Mouse (Mus musculus) urinary bladder, adult 2 months (tissue): Measurements from ENCODE around the gene Zmym1. TPM values are rescaled to one million over a fixed set of nuclear protein-coding genes. Genes with fewer than 3 reads are reported as not detected.
"Not testable (repeated sequence)": the region's sequence is repeated elsewhere in the genome, so short reads cannot be mapped to it uniquely, and the experiment has no call there.

Experiments used
- DNase-seq: peaks from one replicate; pipeline ENCODE4 v3.0.0; 2022; ENCODE audit warnings: low spot score
- polyA plus RNA-seq: library from polyadenylated mRNA; depleted of rRNA; stranded (reverse); fragments of >200 nt; gene quantifications from 2 replicates; pipeline ENCODE4 v1.2.3, GENCODE M21; 2012; rRNA removed

Gene Zmym1
- polyA plus RNA-seq, 1 experiment, result 4.9 TPM

- DNase-seq, result no peak
These were observed 33.4 kb downstream of the Zmym1 start for GRCm38 (mm10) chr4:127027228-127028190.

DNA sequence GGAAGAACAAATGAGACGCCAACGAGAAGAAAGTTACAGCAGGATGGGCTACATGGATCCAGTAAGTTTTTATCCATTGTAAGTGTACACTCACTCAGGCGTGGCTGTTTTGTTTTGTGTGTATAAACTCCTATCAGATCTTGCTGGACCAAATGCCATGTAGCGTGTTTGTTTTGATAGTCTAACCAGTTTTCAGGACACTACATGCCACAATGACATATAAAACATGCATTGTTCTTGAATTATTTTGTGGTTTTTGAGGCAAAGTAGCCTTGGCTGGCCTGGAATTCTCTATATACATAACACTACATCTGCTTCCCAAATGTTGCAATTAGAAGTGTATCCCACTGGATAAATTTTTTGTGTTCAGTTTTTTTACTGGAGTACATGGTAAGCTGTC, 34.1 kb downstream of the Zmym1 start:
- DNase-seq, result no peak

DNA sequence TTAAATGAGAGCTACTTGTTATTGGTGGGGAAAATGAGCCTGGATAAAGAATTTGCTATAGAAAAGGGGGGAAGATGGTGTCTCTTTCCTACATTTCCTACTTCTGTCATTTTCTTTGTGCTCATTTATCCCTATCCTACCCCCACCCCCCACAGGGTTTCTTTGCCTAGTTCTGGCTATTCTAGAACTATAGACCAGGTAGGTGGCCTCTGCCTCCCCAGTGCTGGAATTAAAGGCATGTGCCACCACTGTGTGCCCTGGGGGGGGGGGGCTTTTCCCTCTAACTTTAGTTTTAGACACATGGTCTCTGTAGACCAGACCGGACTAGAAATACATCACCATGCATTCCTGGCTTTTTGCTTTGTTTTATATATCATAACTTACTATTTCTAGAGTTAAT, 36.7 kb downstream of the Zmym1 start:
- DNase-seq, result no peak

GRCm38 (mm10) chr4:127023201-127023600, 37.8 kb downstream of the Zmym1 start:
- DNase-seq, result no peak

DNA sequence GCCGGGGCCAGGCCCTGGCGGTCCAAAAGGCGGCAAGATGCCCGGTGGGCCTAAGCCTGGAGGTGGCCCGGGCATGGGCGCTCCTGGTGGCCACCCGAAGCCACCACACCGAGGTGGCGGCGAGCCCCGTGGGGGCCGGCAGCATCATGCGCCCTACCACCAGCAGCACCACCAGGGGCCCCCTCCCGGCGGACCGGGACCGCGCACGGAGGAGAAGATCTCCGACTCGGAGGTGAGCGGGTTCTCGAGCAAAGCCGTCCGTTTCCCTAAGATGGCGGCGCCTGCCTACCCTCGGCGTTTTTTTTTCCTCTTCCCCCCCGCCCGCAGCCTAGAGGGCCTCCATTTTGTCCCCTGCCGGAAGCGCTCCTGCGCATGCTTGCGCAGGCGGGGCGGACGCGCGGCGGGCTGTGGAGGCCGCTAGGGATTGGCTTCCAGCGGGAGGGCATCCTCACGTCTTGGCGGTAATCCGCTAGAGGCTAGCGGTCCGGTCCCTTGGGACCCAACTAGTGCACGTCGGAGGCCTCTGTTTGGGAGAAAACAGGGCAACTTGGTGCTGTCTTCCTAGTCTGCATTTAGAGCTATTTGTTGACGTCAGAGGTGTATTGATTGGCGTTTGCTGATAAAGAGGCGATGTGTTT, 38.8 kb downstream of the Zmym1 start:
- DNase-seq, result peak; percentile 78

DNA sequence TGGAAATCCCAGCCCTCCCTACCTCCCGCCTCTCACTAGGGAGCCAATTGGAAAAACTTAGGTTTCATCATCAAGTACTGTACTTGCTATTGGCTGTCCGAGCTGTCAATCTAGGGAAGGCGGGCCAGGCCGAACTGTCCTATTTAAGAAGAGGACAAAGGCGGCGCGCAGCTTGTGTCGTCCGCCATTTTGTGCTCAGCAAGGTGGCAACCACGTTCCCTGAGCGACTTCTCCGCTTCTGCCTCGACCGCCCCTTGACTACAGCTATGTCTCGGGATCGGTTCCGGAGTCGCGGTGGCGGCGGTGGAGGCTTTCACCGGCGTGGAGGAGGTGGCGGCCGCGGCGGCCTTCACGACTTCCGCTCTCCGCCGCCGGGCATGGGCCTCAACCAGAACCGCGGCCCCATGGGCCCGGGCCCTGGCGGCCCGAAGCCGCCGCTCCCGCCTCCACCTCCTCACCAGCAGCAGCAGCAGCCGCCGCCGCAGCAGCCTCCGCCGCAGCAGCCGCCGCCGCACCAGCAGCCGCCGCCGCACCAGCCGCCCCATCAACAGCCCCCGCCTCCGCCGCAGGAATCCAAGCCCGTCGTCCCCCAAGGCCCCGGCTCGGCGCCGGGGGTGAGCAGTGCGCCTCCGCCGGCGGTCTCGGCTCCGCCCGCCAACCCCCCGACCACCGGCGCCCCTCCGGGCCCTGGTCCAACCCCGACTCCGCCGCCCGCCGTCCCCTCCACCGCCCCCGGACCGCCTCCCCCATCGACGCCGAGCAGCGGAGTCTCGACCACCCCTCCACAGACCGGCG, 39.6 kb downstream of the Zmym1 start, which contains the start of gene Sfpq:
Gene Sfpq (plus strand): TSS at position 174 of the 795 bp plus-strand sequence.
- peak; percentile 96 for DNase-seq

DNA sequence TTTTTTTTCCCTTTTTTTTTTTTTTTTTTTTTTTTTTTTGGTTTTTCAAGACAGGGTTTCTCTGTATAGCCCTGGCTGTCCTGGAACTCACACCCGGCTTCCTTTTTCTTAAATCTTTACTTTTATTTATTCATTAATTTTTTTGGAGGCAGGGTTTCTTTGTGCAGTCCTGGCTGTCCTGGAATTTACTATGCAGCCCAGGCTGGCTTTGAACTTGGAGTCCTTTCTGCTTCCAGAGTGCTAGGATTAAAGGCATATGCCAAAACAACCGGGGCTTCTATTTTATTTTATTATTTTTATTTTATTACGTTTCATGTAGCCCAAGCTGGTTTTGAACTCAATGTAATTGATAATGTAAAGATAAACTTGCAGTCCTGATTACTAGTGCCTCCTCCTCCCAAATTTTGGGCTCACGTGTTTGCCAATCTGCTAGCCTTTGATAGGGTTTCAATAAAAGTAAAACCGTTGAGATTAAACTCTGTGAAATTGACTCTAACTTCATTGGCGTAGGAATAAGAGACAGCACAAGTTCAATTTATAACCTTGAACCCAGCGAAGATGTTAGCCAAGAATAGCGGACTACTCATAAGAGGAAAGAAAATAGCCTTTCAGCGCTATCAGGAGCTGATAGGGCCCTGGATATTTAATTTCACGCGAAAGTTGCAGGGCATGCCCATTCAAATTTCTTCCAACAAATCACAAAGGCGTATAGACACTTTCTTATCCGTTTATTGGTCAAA, 40.4 kb downstream of the Zmym1 start:
- DNase-seq, result no peak

DNA sequence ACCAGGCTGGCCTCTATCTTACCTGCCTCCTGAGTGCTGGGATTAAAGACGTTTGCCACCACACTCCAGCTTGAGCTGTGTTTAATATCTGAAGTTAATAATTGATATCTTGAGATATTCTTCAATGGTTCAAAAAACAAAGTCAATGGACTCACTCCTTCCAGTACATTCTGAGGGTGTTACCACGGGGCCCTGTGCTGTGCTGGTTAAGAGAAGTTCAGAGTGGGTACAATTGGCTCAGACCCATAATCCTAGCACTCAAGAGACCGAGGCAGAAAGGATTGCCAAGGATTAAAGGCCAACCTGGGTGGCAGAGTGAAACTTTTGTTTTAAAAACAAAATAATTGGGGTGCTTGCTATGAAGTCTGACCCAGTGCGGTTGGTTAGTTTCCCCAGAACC, 44.6 kb downstream of the Zmym1 start:
- DNase-seq, result no peak

- DNase-seq, result peak; percentile 39
These were observed 45.5 kb downstream of the Zmym1 start for GRCm38 (mm10) chr4:127015294-127015993.

GRCm38 (mm10) chr4:127005113-127005936, 55.6 kb downstream of the Zmym1 start:
- no peak for DNase-seq

DNA sequence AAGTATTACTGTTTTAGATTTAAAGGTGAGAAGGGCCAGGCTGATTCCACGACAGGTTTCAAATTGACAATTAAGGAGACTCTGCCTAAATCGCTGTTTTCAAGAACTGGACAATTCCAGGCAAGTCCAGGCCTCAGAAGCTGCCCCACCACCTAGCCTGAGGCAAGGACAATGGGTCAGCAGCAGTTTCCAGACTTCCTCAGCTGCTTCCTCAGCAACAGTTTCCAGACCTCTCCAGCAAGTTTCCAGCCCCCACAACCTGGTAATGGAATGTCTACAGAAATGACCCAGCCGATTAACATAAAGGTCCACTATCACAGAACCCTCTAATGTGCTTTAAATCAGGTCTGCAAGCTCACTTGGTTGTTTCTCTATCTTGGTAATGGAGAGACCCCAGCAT, 56.6 kb downstream of the Zmym1 start:
- no peak for DNase-seq

DNA sequence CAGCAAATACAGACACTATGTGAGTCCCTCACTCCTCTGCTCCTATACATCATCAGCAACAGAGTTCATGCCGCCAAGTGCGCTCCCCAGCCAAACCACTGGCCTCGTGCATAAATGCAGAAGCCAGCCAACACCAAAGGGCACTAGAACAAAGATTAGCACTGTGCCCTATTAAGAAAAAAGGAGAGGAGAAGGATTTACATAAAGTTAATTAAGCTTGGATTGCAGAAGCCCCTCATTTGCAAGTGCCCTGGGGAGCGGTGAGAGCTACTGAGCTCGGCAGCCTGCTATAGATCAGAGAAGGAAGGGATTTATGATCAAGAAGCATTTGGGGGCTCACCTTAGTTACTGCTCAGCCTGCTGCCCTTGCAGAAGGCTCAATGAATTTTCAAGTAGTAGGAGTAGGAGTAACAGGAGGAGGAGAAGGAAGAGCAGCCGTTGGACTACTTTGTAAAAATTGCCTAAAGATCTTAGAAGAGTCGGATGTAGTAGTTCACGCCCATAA, 60.3 kb downstream of the Zmym1 start:
- no peak for DNase-seq

GRCm38 (mm10) chr4:126999372-126999771, 61.6 kb downstream of the Zmym1 start:
- DNase-seq, result not testable (repeated sequence)

Other genes starting within 250 kb of the Zmym1 start
- gene Zmym4, start 93.0 kb downstream of the Zmym1 start, polyA plus RNA-seq, result 12.3 and 15.3 TPM in 2 replicates
- 52.3 and 88.8 TPM in 2 replicates for gene Sfpq, start 39.8 kb downstream of the Zmym1 start, polyA plus RNA-seq
- gene Zmym6, start 16.2 kb upstream of the Zmym1 start, polyA plus RNA-seq, result 22.5 and 27.3 TPM in 2 replicates
- gene Tmem35b, start 62.5 kb upstream of the Zmym1 start, polyA plus RNA-seq, result 25.7 and 29.8 TPM in 2 replicates
- gene Dlgap3, start 108.1 kb upstream of the Zmym1 start, polyA plus RNA-seq, result 0.16 and 0.18 TPM in 2 replicates
- 49.8 and 54.0 TPM in 2 replicates for gene Smim12, start 182.6 kb upstream of the Zmym1 start, polyA plus RNA-seq